Mouse (Mus musculus) skeletal muscle tissue, adult 2 months (tissue): Measurements from ENCODE around the gene Cfdp1.
A peak's percentile ranks its signal among the peaks of the same experiment; 100 is the strongest.

Experiments
- DNase-seq: peaks from one replicate; pipeline ENCODE4 v3.0.0-alpha.2; 2012; ENCODE audit warnings: low read depth, low spot score

Gene Cfdp1

GRCm38 (mm10) chr8:111769764-111770428, 84.2 kb downstream of the Cfdp1 start:
- DNase-seq, result peak; percentile 47

- no peak for DNase-seq
These were observed 84.8 kb downstream of the Cfdp1 start for GRCm38 (mm10) chr8:111769296-111769695.

- DNase-seq, result no peak
These were observed 85.4 kb downstream of the Cfdp1 start for GRCm38 (mm10) chr8:111768651-111769050.

- no peak for DNase-seq
These were observed 88.5 kb downstream of the Cfdp1 start for GRCm38 (mm10) chr8:111765616-111766015.

- DNase-seq, result no peak
These were observed 89.0 kb downstream of the Cfdp1 start for GRCm38 (mm10) chr8:111765096-111765495.

- no peak for DNase-seq
These were observed 93.4 kb downstream of the Cfdp1 start for GRCm38 (mm10) chr8:111760708-111761107.

GRCm38 (mm10) chr8:111758817-111759216, 95.3 kb downstream of the Cfdp1 start:
- DNase-seq, result no peak

- DNase-seq, result no peak
These were observed 96.5 kb downstream of the Cfdp1 start for GRCm38 (mm10) chr8:111757599-111757998.

GRCm38 (mm10) chr8:111754736-111755135, 99.4 kb downstream of the Cfdp1 start:
- no peak for DNase-seq

- no peak for DNase-seq
These were observed 100.0 kb downstream of the Cfdp1 start for GRCm38 (mm10) chr8:111754088-111754487.

GRCm38 (mm10) chr8:111748766-111749165, 105.3 kb downstream of the Cfdp1 start:
- DNase-seq, result no peak

- no peak for DNase-seq
These were observed 106.0 kb downstream of the Cfdp1 start for GRCm38 (mm10) chr8:111747866-111748649.

GRCm38 (mm10) chr8:111746582-111747465, 107.3 kb downstream of the Cfdp1 start:
- no peak for DNase-seq

- DNase-seq, result no peak
These were observed 108.3 kb downstream of the Cfdp1 start for GRCm38 (mm10) chr8:111745591-111746418.

- no peak for DNase-seq
These were observed 109.0 kb downstream of the Cfdp1 start for GRCm38 (mm10) chr8:111745086-111745485.

GRCm38 (mm10) chr8:111743792-111744696, 110.0 kb downstream of the Cfdp1 start, which contains the start of gene Bcar1:
Gene Bcar1, minus strand, starts transcription at chr8:111743809.
- DNase-seq, result no peak

- DNase-seq, result no peak
These were observed 110.8 kb downstream of the Cfdp1 start for GRCm38 (mm10) chr8:111743101-111743791.

- no peak for DNase-seq
These were observed 111.6 kb downstream of the Cfdp1 start for GRCm38 (mm10) chr8:111742261-111743037.

- DNase-seq, result no peak
These were observed 112.5 kb downstream of the Cfdp1 start for GRCm38 (mm10) chr8:111741556-111741955.
